Mouse (Mus musculus): ENCODE results near the gene Pcgf6.

DNA sequence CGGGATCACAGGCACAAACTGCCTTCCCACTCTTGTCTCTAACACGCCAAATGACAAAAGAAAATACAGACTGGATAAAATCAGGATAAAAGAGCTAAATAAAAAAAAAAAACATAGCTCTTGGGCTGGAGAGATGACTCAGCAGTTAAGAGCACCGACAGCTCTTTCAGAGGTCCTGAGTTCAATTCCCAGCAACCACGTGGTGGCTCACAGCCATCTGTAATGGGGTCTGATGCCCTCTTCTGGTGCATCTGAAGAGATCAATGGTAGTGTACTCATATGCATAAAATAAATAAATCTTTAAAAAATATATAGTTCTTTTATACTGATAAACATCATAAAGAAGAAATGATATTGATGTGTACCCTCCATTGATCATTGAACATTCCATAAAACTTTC lies 2.2 kb upstream of the Pcgf6 start:
- TF ChIP-seq CTCF (IDR thresholded peaks at IDR 0.05; ENCODE audit: low read depth, low read length) (no peak), POLR2A (IDR thresholded peaks at IDR 0.05; ENCODE audit: borderline replicate concordance, low read depth, low read length) (no peak)

Data from bone marrow macrophage, adult 2 months (primary cell).